Mouse (Mus musculus) kidney, postnatal 14 days (tissue): ENCODE results near the gene Efhc2.

Experiments
- DNase-seq: peaks from one replicate; pipeline ENCODE4 v3.0.0; 2022; ENCODE audit warnings: mixed read lengths

The Efhc2 gene

DNA sequence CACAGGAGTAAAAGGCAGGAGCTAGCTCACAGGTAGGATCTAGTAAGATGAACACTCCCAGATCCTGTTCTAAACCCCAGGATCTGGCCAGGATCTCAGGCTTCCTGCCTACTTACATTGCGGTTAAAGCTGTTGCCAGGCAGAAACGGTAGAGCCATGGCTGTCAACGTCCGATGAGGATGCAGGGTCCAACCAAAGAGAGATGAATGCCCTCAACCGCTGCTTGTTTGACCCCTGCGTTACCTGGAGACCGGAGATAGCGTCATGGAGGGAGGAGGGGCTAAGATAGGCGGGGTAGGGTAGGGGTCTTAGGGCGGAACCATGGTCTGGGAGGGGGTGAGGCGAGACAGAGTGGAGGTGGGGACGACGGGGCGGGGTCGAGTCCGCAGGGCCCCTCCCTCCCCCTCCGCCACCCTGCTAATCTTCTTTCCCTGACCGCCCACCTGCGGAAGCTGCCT is at the start of gene Efhc2:
Efhc2 (minus strand) TSS at position 243 of the 458 bp plus-strand sequence.
- peak; percentile 3 for DNase-seq

DNA sequence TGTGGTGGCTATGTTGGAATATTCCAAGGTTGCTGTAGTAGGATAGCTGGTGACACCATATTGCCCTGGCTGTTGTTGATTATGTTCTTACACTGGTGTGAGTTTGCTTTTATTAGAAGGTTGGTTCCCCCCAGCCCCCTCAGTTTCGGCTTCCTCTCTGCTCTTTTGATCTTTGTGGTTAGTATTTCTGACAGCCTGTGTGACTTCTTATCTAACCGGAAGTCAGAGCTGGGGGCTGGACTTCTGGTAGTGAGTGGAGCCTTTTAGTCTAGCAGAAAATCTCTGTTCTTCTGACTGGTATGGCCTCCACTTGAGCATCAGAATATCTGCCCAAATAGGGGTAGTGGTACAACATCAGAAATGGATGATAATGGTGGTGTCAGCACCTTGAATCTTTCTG is 45.9 kb upstream of the Efhc2 start:
- no peak for DNase-seq

DNA sequence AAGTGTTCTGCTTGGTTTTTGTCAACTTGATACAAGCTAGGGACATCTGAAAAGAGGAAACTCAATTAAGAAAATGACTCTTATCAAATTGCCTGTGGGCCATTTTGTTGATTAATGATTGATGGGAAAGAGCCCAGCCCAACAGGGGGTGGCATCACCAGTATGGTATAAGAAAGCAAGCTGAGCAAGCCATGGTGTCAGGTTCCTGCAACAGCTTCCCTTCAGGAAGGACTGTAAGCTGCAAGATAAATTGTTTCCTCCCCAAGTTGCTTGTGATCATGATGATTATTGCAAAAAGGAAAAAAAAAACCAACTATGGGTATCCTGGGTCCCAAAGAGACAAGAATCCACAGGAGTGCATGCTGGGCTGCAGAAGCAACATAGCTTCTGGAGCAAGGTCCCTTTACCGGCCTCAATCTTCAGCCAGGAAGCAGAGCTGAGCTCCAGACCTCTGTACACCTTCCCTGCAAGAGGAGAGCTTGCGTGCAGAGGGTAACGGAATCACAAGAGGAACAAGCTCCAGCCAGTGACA is 18.8 kb downstream of the Efhc2 start:
- DNase-seq: no peak

DNA sequence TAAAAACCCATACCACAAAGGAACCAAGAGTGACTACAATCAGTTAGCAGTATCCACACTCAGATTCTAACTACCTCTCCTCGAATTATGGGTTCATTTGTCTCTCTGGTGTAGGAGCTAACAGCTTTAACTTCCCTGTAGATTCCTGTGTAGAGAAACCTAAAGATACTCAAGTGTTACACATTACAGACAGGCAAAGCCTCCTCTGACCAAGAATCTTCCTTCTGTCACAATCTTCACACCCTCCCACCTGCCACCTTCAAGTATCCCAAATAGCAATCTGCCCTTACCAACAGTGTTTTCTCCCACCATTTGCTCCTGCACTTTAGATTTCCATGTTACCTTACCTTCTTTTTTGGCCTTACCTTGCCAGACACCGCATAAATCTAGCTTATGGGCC is 35.3 kb downstream of the Efhc2 start:
- DNase-seq: no peak

DNA sequence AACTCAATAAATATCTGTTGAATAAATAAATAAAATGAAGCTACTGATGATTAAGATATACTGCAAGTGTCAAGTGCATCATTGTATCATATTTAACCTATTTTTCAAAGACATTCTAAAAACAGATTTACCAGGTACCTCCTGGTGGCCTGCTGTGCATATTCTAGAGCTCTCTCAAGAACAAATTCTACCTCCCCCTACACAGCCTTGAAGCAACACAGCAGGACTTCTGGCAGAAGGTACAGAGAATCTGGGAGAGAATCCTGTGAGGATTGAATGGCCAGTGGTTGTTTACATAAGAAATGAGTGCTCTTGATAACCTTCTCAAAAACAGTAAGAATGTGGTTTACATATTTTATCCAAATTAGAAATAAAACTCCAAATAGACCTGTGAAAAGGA is 94.0 kb downstream of the Efhc2 start:
- no peak for DNase-seq

DNA sequence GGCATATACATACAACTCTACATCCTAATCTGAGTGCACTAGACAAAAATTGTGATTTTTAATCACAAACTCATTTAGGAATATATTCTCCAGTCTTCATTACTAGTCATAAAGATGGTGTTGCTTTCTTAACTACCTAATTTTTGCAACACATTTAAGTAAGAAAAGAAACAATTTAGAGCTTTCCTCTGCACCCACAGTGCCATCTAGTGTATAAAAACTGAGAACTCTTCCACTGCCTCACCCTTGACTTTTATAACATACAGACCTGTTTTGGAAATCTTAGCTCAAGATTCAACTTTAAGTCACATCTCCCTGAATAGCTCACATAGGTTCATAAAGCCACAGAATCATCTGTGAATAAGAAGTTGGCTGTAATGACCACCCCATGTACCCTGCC is 101.7 kb downstream of the Efhc2 start:
- DNase-seq: peak; percentile 2

DNA sequence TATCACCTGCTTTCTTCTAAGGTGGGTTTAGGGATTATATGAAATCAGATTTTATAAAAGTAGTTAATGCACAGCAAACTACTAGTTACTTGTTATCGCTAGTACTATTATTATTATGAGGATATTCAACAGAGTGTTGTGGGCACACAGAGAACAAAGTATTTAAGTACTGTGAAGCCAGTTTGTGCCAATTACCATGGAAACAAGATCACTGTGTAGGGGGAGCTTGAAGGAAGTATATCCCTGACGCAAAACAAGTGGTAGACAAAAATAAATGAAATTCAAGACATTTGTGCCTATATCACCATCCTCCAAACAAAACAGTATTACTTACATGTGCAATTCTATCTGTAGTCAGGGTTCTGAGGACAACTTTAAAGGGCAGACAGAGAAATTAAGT is 105.7 kb downstream of the Efhc2 start:
- no peak for DNase-seq

DNA sequence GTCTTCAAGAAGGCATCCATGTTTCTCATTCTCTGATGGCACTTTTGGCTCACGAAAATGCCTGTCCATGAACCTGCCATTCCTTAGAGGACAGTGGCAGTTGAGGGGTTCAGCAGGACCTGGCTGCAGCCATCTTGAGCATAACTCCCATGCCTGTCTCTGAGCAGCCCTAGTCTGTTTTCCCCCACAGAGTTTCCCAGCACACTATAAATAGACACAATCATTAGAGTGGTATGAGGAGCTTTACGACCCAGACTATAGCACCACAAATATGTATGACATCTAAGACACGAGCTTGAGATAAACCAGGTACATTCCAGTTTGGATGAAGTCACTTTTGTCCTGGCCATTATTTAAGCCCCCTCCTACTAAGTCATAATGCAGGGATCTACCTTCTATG is 143.4 kb downstream of the Efhc2 start:
- no peak for DNase-seq

DNA sequence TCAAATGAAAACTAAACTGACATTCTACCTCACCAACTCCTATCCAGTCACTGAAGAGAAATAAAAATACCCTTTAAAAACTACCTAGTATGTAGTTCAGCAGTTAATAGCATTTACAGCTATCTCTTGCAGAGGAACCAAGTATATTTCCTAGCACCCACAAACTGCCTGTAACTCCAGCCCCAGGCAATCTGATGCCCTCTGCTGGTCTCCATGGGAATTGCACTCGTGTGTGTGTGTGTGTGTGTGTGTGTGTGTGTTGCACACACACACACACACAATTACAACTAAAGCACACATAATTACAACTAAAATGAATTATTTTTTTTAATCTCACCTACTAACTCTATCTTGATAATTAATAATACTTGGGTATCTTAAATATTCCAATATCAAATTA is 153.5 kb downstream of the Efhc2 start:
- no peak for DNase-seq
